Mouse (Mus musculus) myocyte (in vitro differentiated cells): Measurements from ENCODE around the gene Lekr1.

Experiments
- MAX ChIP-seq: IDR thresholded peaks from one replicate; pipeline ENCODE4 v1.6.1; 2011; ENCODE audit warnings: low read depth, mild to moderate bottlenecking, control low read depth
- MYOG ChIP-seq, 3 experiments: IDR thresholded peaks; one replicate each; pipeline ENCODE4 v1.6.1; 2011; ENCODE audit warnings: control low read depth in 2 of 3, low read depth in 2 of 3, mild to moderate bottlenecking in 2 of 3; ENCODE audit not compliant: insufficient read length in 2 of 3, control insufficient read depth in 1 of 3, insufficient read depth in 1 of 3
- POLR2A ChIP-seq: IDR thresholded peaks from one replicate; pipeline ENCODE4 v1.6.1; 2011; ENCODE audit warnings: low read depth, mild to moderate bottlenecking, control low read depth, moderate library complexity; ENCODE audit not compliant: insufficient read length

GRCm38 (mm10) chr3:65869724-65870123 is 203.7 kb downstream of the Lekr1 start:
- no peak for TF ChIP-seq POLR2A
- no peak for TF ChIP-seq MYOG (IDR thresholded peaks at IDR 0.05; ENCODE audit: control insufficient read depth in 1 of 3, insufficient read depth in 1 of 3, insufficient read length in 2 of 3, low read depth in 2 of 3)
- TF ChIP-seq MAX: no peak
